Mouse (Mus musculus) brain, embryonic 14.5 days (tissue): Measurements from ENCODE around the gene Prss22. TPM values are rescaled to one million over a fixed set of nuclear protein-coding genes. Genes with fewer than 3 reads are reported as not detected.
A peak's percentile ranks its signal among the peaks of the same experiment; 100 is the strongest.

ENCODE experiments used
- DNase-seq: peaks from one replicate; pipeline ENCODE4 v3.0.0-alpha.2; 2011; ENCODE audit warnings: low read depth
- CTCF ChIP-seq: fragments of 200-500 bp; IDR thresholded peaks from 2 replicates; pipeline ENCODE4 v1.5.1; 2012; ENCODE audit warnings: inconsistent platforms, mild to moderate bottlenecking, moderate library complexity, borderline replicate concordance; ENCODE audit not compliant: insufficient read depth, insufficient read length; ENCODE audit errors: extremely low read depth
- POLR2A ChIP-seq: fragments of 200-500 bp; IDR thresholded peaks from 2 replicates; pipeline ENCODE4 v1.6.1; 2012; ENCODE audit warnings: mild to moderate bottlenecking, inconsistent platforms, borderline replicate concordance; ENCODE audit not compliant: poor library complexity, insufficient read depth, insufficient read length, severe bottlenecking; ENCODE audit errors: extremely low read depth
- polyA plus RNA-seq: library from polyadenylated mRNA; depleted of rRNA; stranded (reverse); fragments of >200 nt; gene quantifications from 2 replicates; pipeline ENCODE4 v1.2.3, GENCODE M21; 2012

Prss22 gene
- polyA plus RNA-seq, 1 experiment, result not detected

- peak; percentile 97 for DNase-seq
- no peak for TF ChIP-seq POLR2A
- peak; percentile 76 for TF ChIP-seq CTCF
Measured at GRCm38 (mm10) chr17:23993559-23994428, 4.1 kb downstream of the Prss22 start.

- peak; percentile 6 for DNase-seq
- TF ChIP-seq CTCF (no peak), POLR2A (no peak)
Measured at GRCm38 (mm10) chr17:23992789-23993553, 4.9 kb downstream of the Prss22 start.

GRCm38 (mm10) chr17:23989802-23990201 lies 8.1 kb downstream of the Prss22 start:
- no peak for DNase-seq
- no peak for TF ChIP-seq POLR2A
- no peak for TF ChIP-seq CTCF

GRCm38 (mm10) chr17:23984989-23985388 lies 12.9 kb downstream of the Prss22 start:
- TF ChIP-seq CTCF (no peak), POLR2A (no peak)
- no peak for DNase-seq

- no peak for DNase-seq
- no peak for TF ChIP-seq CTCF
- TF ChIP-seq POLR2A, result no peak
Measured at GRCm38 (mm10) chr17:23982912-23983311, 15.0 kb downstream of the Prss22 start.

- no peak for DNase-seq
- TF ChIP-seq POLR2A, result no peak
Measured at GRCm38 (mm10) chr17:23980297-23980909, 17.5 kb downstream of the Prss22 start, which contains the start of gene Prss30. TSS of gene Prss30 (minus strand) at chr17:23980566.

- no peak for TF ChIP-seq CTCF
- no peak for DNase-seq
Measured at GRCm38 (mm10) chr17:23979471-23979870, 18.4 kb downstream of the Prss22 start.

- no peak for DNase-seq
- TF ChIP-seq CTCF (no peak), POLR2A (no peak)
Measured at GRCm38 (mm10) chr17:23976665-23977064, 21.2 kb downstream of the Prss22 start.

GRCm38 (mm10) chr17:23971315-23971714 lies 26.6 kb downstream of the Prss22 start:
- DNase-seq, result no peak
- no peak for TF ChIP-seq CTCF
- no peak for TF ChIP-seq POLR2A

GRCm38 (mm10) chr17:23969231-23969630 lies 28.7 kb downstream of the Prss22 start:
- DNase-seq, result peak; percentile 72
- TF ChIP-seq CTCF (peak; percentile 76; the same call in 1 of the 2 replicates), POLR2A (no peak)

- DNase-seq, result no peak
- TF ChIP-seq POLR2A (no peak), CTCF (no peak)
Measured at GRCm38 (mm10) chr17:23968780-23969179, 29.1 kb downstream of the Prss22 start.

GRCm38 (mm10) chr17:23966658-23967401 lies 31.1 kb downstream of the Prss22 start:
- DNase-seq, result no peak
- TF ChIP-seq POLR2A, result no peak

GRCm38 (mm10) chr17:23965805-23966425 lies 32.0 kb downstream of the Prss22 start:
- TF ChIP-seq POLR2A (no peak), CTCF (no peak)
- DNase-seq, result peak; percentile 27
